Mouse (Mus musculus) MEL (cell line): ENCODE results near the gene Hpgd. TPM values are rescaled to one million over a fixed set of nuclear protein-coding genes. Genes with fewer than 3 reads are reported as not detected.

Experiments used
- DNase-seq: peaks from one replicate; pipeline ENCODE4 v3.0.0; 2011; ENCODE audit warnings: low read depth, low spot score
- H3K27ac ChIP-seq: 2 replicates; pipeline ENCODE4 v1.5.1; 2012; ENCODE audit warnings: low read depth, mild to moderate bottlenecking, control low read depth, low read length, moderate library complexity; ENCODE audit not compliant: control insufficient read depth
- H3K27me3 ChIP-seq, 2 experiments: fragments of 150-350 bp in 1 of 2; sonication (generic) in 1 of 2; 2 replicates each; pipeline ENCODE4 v1.6.1; 2012; ENCODE audit warnings: low read length in 2 of 2, mild to moderate bottlenecking in 2 of 2, improper control_type of control experiment in 1 of 2, moderate library complexity in 1 of 2; ENCODE audit not compliant: insufficient read depth in 2 of 2, control insufficient read depth in 1 of 2
- H3K36me3 ChIP-seq, 2 experiments: 2 replicates each; pipeline ENCODE4 v1.6.1; 2012 to 2014; ENCODE audit warnings: low read length in 2 of 2, improper control_type of control experiment in 1 of 2, inconsistent platforms in 1 of 2, mild to moderate bottlenecking in 1 of 2; ENCODE audit not compliant: insufficient read depth in 2 of 2, control insufficient read depth in 1 of 2
- H3K4me1 ChIP-seq, 2 experiments: fragments of 150-350 bp in 1 of 2; sonication (generic) in 1 of 2; 2 replicates each; pipeline ENCODE4 v1.6.1; 2012; ENCODE audit warnings: low read length in 2 of 2, improper control_type of control experiment in 1 of 2, mild to moderate bottlenecking in 1 of 2; ENCODE audit not compliant: insufficient read depth in 2 of 2, control insufficient read depth in 1 of 2
- H3K4me3 ChIP-seq, 2 experiments: fragments of 150-350 bp in 1 of 2; sonication (generic) in 1 of 2; 2 replicates each; pipeline ENCODE4 v1.5.1; 2012; ENCODE audit warnings: low read depth in 2 of 2, low read length in 2 of 2, mild to moderate bottlenecking in 2 of 2, moderate library complexity in 2 of 2, control low read depth in 1 of 2, improper control_type of control experiment in 1 of 2; ENCODE audit not compliant: control insufficient read depth in 1 of 2, insufficient read depth in 1 of 2
- H3K79me2 ChIP-seq: 2 replicates; pipeline ENCODE4 v1.6.1; 2012; ENCODE audit warnings: mild to moderate bottlenecking, low read length, moderate library complexity; ENCODE audit not compliant: control insufficient read depth, poor library complexity, insufficient read depth
- H3K9ac ChIP-seq: 2 replicates; pipeline ENCODE4 v1.6.1; 2012; ENCODE audit warnings: low read depth, mild to moderate bottlenecking, control low read depth, low read length, moderate library complexity; ENCODE audit not compliant: control insufficient read depth, poor library complexity, severe bottlenecking
- H3K9me3 ChIP-seq: fragments of 150-350 bp; sonication (generic); replicated peaks from 2 replicates; pipeline ENCODE4 v1.6.1; 2012; ENCODE audit warnings: mild to moderate bottlenecking, low read length, improper control_type of control experiment, moderate library complexity; ENCODE audit not compliant: insufficient read depth
- HCFC1 ChIP-seq: IDR thresholded peaks from 2 replicates; pipeline ENCODE4 v1.6.1; 2012; ENCODE audit warnings: low read depth, mild to moderate bottlenecking, inconsistent platforms, low read length, improper control_type of control experiment, moderate library complexity
- MEF2A ChIP-seq: IDR thresholded peaks from 2 replicates; pipeline ENCODE4 v1.6.1; 2014; ENCODE audit warnings: low read depth, mild to moderate bottlenecking, inconsistent platforms, low read length, improper control_type of control experiment; ENCODE audit not compliant: poor library complexity, insufficient replicate concordance, severe bottlenecking; ENCODE audit errors: extremely low read depth
- USF1 ChIP-seq: IDR thresholded peaks from 2 replicates; pipeline ENCODE4 v1.6.1; 2014; ENCODE audit warnings: low read depth, mild to moderate bottlenecking, inconsistent platforms, low read length, improper control_type of control experiment, moderate library complexity
- ZMIZ1 ChIP-seq: IDR thresholded peaks from 2 replicates; pipeline ENCODE4 v1.6.1; 2012; ENCODE audit warnings: low read depth, mild to moderate bottlenecking, inconsistent platforms, low read length, improper control_type of control experiment, moderate library complexity
- polyA plus RNA-seq, 2 experiments: library from polyadenylated mRNA; stranded (reverse) in 1 of 2; unstranded in 1 of 2; fragments of >175 nt in 1 of 2; fragments of >200 nt in 1 of 2; gene quantifications; 2 replicates each; pipeline versions ENCODE4 v1.2.1 to v1.2.4; 2012; ENCODE audit warnings: low replicate concordance in 2 of 2, low read depth in 1 of 2; ENCODE audit not compliant: insufficient read length in 2 of 2, insufficient read depth in 1 of 2, missing spikeins in 1 of 2
- total RNA-seq: library from RNA; depleted of rRNA; stranded (reverse); fragments of 300-350 nt; gene quantifications from 2 replicates; pipeline ENCODE4 v1.2.3, GENCODE M21; 2012

Hpgd gene
- total and polyA plus RNA-seq, 3 experiments: not detected

DNA sequence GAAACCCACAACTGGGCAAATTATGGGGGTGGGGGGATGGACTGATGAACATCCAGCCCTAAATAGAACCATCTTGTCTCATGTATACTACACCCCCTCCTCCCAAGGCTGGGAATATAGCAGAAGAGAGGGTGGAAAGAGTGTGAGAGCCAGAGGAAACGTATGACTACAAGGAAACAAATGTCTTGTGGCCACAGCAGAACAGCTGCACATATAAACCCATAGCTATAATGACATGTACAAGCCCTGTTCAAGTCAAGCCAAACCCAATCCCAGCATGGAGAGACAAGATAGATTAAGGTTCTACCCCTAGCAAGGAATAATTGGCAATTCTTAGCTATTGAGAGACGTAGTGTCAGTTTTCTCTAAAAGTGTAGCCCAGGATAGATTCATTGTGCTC is 68.8 kb downstream of the Hpgd start:
- no peak overlapping the region for H3K27ac ChIP-seq
- H3K79me2 ChIP-seq: no peaks in the 10 kb centered on the region
- TF ChIP-seq USF1: no peak
- no peak for TF ChIP-seq MEF2A
- no peak for TF ChIP-seq HCFC1
- TF ChIP-seq ZMIZ1: no peak
- H3K9me3 ChIP-seq: no peaks in the 10 kb centered on the region
- H3K27me3 ChIP-seq: no peaks in the 10 kb centered on the region
- no peak overlapping the region for H3K9ac ChIP-seq
- H3K36me3 ChIP-seq: no peaks in the 10 kb centered on the region
- DNase-seq: no peak
- no peak overlapping the region for H3K4me3 ChIP-seq
- H3K4me1 ChIP-seq: no peaks in the 10 kb centered on the region
